Mouse (Mus musculus) hindbrain, embryonic 11.5 days (tissue): ENCODE results near the gene Pex11b. TPM values are rescaled to one million over a fixed set of nuclear protein-coding genes. Genes with fewer than 3 reads are reported as not detected.
"Not testable (repeated sequence)": the region's sequence is repeated elsewhere in the genome, so short reads cannot be mapped to it uniquely, and the experiment has no call there.

Experiments used
- ATAC-seq: fragments of 200-750 bp; cut with Nextera tagmentation; 2 replicates; pipeline ENCODE4 v1.8.0; 2017; ENCODE audit warnings: mild to moderate bottlenecking, moderate TSS enrichment, moderate library complexity; ENCODE audit not compliant: low FRiP score
- DNase-seq: peaks from one replicate; pipeline ENCODE4 v3.0.0-alpha.2; 2015; ENCODE audit warnings: low spot score
- H3K27ac ChIP-seq: fragments of 300-500 bp; sonication (generic); 2 replicates; pipeline ENCODE4 v1.5.1; 2014; ENCODE audit warnings: mild to moderate bottlenecking, low read depth, low read length
- H3K27me3 ChIP-seq: fragments of 300-500 bp; sonication (generic); 2 replicates; pipeline ENCODE4 v1.6.1; 2014; ENCODE audit warnings: mild to moderate bottlenecking, low read length, moderate library complexity, mixed read lengths; ENCODE audit not compliant: control insufficient read depth, insufficient read depth
- H3K36me3 ChIP-seq: fragments of 300-500 bp; sonication (generic); 2 replicates; pipeline ENCODE4 v1.6.1; 2014; ENCODE audit warnings: mild to moderate bottlenecking, low read length, moderate library complexity, mixed read lengths; ENCODE audit not compliant: control insufficient read depth, insufficient read depth
- H3K4me1 ChIP-seq: fragments of 300-500 bp; sonication (generic); replicated peaks from 2 replicates; pipeline ENCODE4 v1.6.1; 2014; ENCODE audit warnings: low read length, mixed read lengths; ENCODE audit not compliant: control insufficient read depth, insufficient read depth
- H3K4me2 ChIP-seq: fragments of 300-500 bp; sonication (generic); replicated peaks from 2 replicates; pipeline ENCODE4 v1.6.1; 2014; ENCODE audit warnings: mild to moderate bottlenecking, low read depth, low read length
- H3K4me3 ChIP-seq: fragments of 300-500 bp; sonication (generic); 2 replicates; pipeline ENCODE4 v1.5.1; 2014; ENCODE audit warnings: low read depth, low read length
- H3K9ac ChIP-seq: fragments of 300-500 bp; sonication (generic); 2 replicates; pipeline ENCODE4 v1.6.1; 2014; ENCODE audit warnings: low read depth, low read length
- H3K9me3 ChIP-seq: fragments of 300-500 bp; sonication (generic); 2 replicates; pipeline ENCODE4 v1.6.1; 2016; ENCODE audit warnings: low read length; ENCODE audit not compliant: control insufficient read depth
- WGBS: fragments of 180-500 bp; shearing (Covaris S2); extraction: QIAGEN DNeasy Blood & Tissue Kit; methylation state at CpG from one replicate; pipeline ENCODE4 v1.1.7; 2014; 5-methylcytosine and 5-hydroxymethylcytosine counted together
- polyA plus RNA-seq: library from polyadenylated mRNA; unstranded; fragments of >200 nt; fragmentation: Nextera tagmentation; extraction: Ambion mirVana; gene quantifications from 2 replicates; pipeline ENCODE4 v1.2.1, GENCODE M21; 2014

Gene Pex11b
- polyA plus RNA-seq, 1 experiment from 2014 or later: 42.8 TPM

DNA sequence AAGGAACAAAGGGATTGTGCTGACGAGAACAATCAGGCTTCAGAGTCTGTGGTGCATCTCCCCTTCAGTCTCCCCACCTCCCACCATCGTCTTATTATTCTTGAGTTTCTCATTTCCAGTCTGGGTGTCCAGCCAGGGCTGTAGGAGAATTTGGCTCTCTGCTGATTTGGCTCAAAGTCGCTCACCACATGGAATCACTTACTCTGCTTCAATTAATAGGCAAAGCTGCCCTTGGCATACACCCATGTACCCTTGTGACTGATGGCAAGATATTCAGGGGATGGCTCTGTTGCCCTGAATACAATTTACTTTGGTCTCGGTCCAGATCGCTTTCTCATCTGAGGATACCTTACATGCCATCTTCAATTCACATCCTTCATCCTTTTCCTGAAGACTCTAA is 31.9 kb upstream of the Pex11b start:
- H3K27me3 ChIP-seq: peaks cover 2% of the 10 kb centered on the region; the same call in 1 of the 2 replicates
- DNase-seq (no peak), ATAC-seq (no peak)
- H3K27ac ChIP-seq: no peak overlapping the region
- no peaks in the 10 kb centered on the region for H3K9me3 ChIP-seq
- H3K9ac ChIP-seq: peak overlapping the region; percentile 78; the same call in 1 of the 2 replicates
- peaks cover 3% of the 10 kb centered on the region for H3K4me1 ChIP-seq
- peak overlapping the region; percentile 87; the same call in 1 of the 2 replicates for H3K4me3 ChIP-seq
- H3K36me3 ChIP-seq: no peaks in the 10 kb centered on the region
- WGBS: 52% methylated on average over 5 of the region's 5 CpGs
- peak overlapping the region; percentile 61 for H3K4me2 ChIP-seq

DNA sequence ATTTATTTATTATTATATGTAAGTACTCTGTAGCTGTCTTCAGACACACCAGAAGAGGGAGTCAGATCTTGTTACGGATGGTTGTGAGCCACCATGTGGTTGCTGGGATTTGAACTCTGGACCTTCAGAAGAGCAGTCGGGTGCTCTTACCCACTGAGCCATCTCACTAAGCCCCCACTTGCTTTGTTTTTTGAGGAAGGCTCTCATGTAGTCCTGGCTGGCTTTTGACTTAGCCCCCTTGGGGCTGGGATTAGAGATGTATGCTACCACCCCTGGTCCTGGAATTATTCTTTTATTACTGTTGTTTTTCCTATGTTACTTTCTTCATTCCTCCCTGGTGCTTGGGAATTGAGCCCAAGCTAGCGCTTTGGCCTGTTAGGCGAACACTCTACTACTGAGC is 29.2 kb upstream of the Pex11b start:
- H3K27ac ChIP-seq, H3K4me2 ChIP-seq, H3K9ac ChIP-seq, H3K4me1 ChIP-seq, H3K27me3 ChIP-seq, H3K36me3 ChIP-seq, ATAC-seq, DNase-seq, H3K4me3 ChIP-seq, H3K9me3 ChIP-seq: not testable (repeated sequence)
- WGBS: 89% methylated on average over 3 of the region's 4 CpGs

DNA sequence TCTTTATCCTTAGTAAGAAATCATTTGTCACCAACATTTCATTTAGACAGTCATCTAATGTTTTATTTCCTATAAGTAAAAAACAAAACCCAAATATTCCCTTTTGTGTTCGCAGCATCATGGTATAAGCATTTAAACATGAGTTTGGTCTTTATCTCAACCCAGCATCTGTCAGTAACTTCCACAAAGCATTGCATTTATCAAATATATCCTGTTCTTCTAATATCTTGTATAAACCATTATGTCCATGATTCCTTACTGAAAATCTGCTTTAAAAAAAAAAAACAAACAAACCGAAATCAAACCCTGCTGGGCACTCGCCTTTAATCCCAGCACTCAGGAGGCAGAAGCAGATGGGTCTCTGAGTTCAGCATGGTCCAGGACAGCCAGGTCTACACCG is 28.6 kb upstream of the Pex11b start:
- H3K27ac ChIP-seq: no peak overlapping the region

DNA sequence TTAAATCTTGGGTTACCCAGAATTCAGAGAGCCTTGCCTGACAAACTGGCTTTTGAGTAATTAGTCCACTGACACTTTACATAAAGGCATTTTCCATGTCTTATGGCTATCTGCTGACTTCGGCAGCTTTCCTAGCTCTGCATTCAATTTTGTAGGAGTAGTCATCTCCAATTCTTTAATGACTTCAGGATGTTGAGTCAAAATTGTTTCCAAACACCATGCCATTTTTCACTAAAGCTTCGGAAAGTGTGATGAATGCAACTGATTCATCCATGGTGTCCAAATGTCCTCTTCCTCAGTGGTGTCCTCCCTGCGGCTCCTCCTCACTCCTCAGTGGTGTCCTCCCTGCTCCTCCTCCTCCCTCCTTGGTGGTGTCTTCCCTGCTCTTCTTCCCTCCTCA is 17.2 kb upstream of the Pex11b start:
- H3K9ac ChIP-seq: no peak overlapping the region
- no peak for DNase-seq
- peaks cover 9% of the 10 kb centered on the region; the same call in 1 of the 2 replicates for H3K36me3 ChIP-seq
- H3K27ac ChIP-seq: no peak overlapping the region
- H3K4me1 ChIP-seq: no peaks in the 10 kb centered on the region
- no peaks in the 10 kb centered on the region for H3K27me3 ChIP-seq
- H3K4me3 ChIP-seq: no peak overlapping the region
- no peak for ATAC-seq
- WGBS: 95% methylated on average over 3 of the region's 3 CpGs
- H3K9me3 ChIP-seq: no peaks in the 10 kb centered on the region
- no peak overlapping the region for H3K4me2 ChIP-seq

More for the DNA sequence above, 28.6 kb upstream of the Pex11b start:
- H3K9ac ChIP-seq: no peak overlapping the region
- no peaks in the 10 kb centered on the region for H3K36me3 ChIP-seq
- no peak overlapping the region for H3K4me2 ChIP-seq
- no peak overlapping the region for H3K4me3 ChIP-seq
- DNase-seq (no peak), ATAC-seq (no peak)
- no peaks in the 10 kb centered on the region for H3K4me1 ChIP-seq
- no peaks in the 10 kb centered on the region for H3K27me3 ChIP-seq
- 93% methylated on average over 4 of the region's 4 CpGs for WGBS
- no peaks in the 10 kb centered on the region for H3K9me3 ChIP-seq

DNA sequence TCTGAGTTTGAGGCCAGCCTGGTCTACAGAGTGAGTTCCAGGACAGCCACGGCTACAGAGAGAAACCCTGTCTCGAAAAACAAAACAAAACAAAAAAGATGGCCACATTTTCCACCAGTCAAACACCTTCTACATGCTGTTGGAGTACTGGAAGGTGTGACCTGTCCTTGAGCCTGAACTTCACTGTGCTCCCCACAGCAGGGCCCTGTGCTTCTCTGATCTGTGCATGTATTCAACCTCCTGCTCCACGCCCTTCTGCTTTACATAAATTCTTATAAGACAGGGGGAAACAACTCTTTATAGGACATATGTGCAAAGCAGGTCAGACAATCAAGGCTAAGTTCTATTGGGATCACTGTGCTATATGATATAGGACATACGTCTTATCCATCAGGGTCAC is 12.0 kb upstream of the Pex11b start:
- ATAC-seq (no peak), DNase-seq (no peak)
- no peak overlapping the region for H3K9ac ChIP-seq
- no peak overlapping the region for H3K27ac ChIP-seq
- peaks cover 3% of the 10 kb centered on the region; the same call in 1 of the 2 replicates for H3K36me3 ChIP-seq
- 93% methylated on average over 4 of the region's 4 CpGs for WGBS
- H3K27me3 ChIP-seq: no peaks in the 10 kb centered on the region
- no peaks in the 10 kb centered on the region for H3K9me3 ChIP-seq
- H3K4me3 ChIP-seq: no peak overlapping the region
- H3K4me2 ChIP-seq: no peak overlapping the region
- no peaks in the 10 kb centered on the region for H3K4me1 ChIP-seq

DNA sequence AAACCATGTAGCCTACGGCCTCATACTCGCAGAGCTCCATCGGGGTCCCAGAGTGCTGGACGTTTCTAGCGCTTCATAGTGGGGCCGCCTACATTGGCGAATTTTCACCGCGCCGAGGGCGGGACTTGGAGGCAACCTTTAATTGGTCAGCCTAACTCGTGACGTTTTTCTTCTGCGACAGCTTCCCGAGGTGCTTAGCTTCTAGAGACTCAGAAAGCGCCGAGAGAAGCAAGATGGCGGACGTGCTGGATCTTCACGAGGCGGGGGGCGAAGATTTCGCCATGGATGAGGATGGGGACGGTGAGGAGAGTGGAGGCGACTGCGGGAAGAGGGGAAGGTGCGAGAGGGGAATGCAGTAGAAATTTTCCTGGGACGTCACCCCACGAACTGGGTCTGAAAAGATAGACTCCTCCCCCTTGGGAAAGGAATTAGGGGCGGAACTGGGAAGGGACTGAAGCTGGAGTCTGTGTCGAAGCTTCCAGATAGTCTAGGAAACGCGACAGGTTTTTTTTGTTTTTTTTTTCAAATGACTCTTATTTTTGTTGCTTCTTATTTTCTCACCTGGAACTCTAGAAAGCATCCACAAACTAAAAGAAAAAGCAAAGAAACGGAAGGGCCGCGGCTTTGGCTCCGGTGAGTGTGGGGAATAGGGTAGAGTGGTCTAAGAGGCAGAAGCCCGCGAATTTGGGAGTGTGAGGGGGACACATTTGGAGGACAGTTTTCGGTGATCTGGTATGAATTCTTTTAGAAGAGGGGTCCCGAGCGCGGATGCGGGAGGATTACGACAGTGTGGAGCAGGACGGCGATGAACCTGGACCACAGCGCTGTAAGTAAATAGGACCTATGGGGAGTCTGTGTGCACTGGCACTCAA is 5.2 kb upstream of the Pex11b start, which contains the start of gene Rbm8a:
Gene Rbm8a, plus strand, starts transcription at position 205 of the 872 bp plus-strand sequence.
- H3K36me3 ChIP-seq: peaks cover 2% of the 10 kb centered on the region; the same call in 1 of the 2 replicates
- H3K9ac ChIP-seq: peak within 1 kb of the TSS; percentile 79
- peak within 1 kb of the TSS; percentile 73 for H3K4me3 ChIP-seq
- ATAC-seq (peak; percentile 94), DNase-seq (peak; percentile 98)
- no peaks in the 10 kb centered on the region for H3K27me3 ChIP-seq
- no peaks in the 10 kb centered on the region for H3K9me3 ChIP-seq
- peak within 1 kb of the TSS; percentile 56; the same call in 1 of the 2 replicates for H3K27ac ChIP-seq
- H3K4me2 ChIP-seq: peak within 1 kb of the TSS; percentile 78
- WGBS: under 1% methylated on average over 48 of the region's 48 CpGs
- H3K4me1 ChIP-seq: no peaks in the 10 kb centered on the region; the same call in 1 of the 2 replicates

DNA sequence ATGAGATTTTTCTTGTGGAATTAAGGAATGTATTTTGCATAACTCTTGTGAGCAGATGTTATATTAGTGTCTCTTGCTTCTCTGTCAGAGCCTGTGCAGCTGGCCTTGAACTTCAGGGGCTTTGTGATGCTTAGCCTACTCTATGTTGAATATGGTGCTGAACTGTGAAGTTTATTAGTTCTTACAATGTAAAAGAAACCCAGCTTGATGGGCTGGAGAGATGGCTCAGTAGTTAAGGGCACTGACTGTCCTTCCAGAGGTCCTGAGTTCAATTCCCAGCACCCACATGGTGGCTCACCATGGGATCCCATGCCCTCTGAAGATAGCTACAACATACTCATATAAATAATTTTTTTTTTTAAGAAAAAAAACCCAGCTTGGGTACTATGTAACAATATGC is 3.1 kb upstream of the Pex11b start:
- no peak for DNase-seq
- Histone ChIP-seq H3K27me3 (no peaks in the 10 kb centered on the region), H3K4me2 (no peak overlapping the region), H3K27ac (no peak overlapping the region), H3K9ac (no peak overlapping the region), H3K4me1 (no peaks in the 10 kb centered on the region; the same call in 1 of the 2 replicates), H3K9me3 (no peaks in the 10 kb centered on the region), H3K36me3 (peaks cover 2% of the 10 kb centered on the region; the same call in 1 of the 2 replicates), H3K4me3 (no peak overlapping the region)
- ATAC-seq: no peak

DNA sequence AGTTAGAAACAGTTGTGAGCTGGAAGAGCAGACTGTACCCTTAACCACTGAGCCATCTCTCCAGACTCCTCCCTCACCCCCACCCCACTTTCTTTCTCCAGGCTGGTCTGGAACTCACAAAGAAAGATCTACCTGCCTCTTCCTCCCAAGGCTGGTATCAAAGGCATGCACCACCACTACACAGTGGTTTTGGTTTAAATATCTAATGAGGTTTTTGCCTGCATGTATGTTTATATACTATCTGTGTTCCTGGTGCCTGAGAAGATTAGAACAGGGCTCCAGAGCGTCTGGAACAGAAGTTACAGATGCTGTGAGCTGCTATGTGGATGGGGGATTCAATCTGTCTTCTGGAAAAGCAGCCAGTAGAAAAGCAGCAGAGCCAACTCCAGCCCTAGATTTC is 1.2 kb upstream of the Pex11b start:
- H3K9me3 ChIP-seq: no peaks in the 10 kb centered on the region
- peaks cover 2% of the 10 kb centered on the region; the same call in 1 of the 2 replicates for H3K36me3 ChIP-seq
- 79% methylated on average over 1 of the region's 1 CpGs for WGBS
- ATAC-seq: no peak
- no peak overlapping the region for H3K4me2 ChIP-seq
- DNase-seq: no peak
- no peak overlapping the region for H3K4me3 ChIP-seq
- no peak overlapping the region for H3K27ac ChIP-seq
- H3K4me1 ChIP-seq: no peaks in the 10 kb centered on the region; the same call in 1 of the 2 replicates
- H3K27me3 ChIP-seq: no peaks in the 10 kb centered on the region
- H3K9ac ChIP-seq: no peak overlapping the region
